Mouse (Mus musculus) common myeloid progenitor, adult 5-6 weeks (primary cell): ENCODE results near the gene Fsd1. TPM values are rescaled to one million over a fixed set of nuclear protein-coding genes. Genes with fewer than 3 reads are reported as not detected.

ENCODE experiments used
- ATAC-seq: replicated peaks from 2 replicates; pipeline ENCODE4 v1.8.0; 2016; ENCODE audit warnings: low read depth, mild to moderate bottlenecking, moderate TSS enrichment, inconsistent platforms; ENCODE audit not compliant: poor library complexity, severe bottlenecking
- total RNA-seq: library from RNA; stranded (forward); fragments of 200-1000, 187-1606 nt; gene quantifications from 2 replicates; pipeline ENCODE4 v1.2.3, GENCODE M21; 2017

Gene Fsd1
- total RNA-seq, 1 experiment from 2014 or later, result not detected

DNA sequence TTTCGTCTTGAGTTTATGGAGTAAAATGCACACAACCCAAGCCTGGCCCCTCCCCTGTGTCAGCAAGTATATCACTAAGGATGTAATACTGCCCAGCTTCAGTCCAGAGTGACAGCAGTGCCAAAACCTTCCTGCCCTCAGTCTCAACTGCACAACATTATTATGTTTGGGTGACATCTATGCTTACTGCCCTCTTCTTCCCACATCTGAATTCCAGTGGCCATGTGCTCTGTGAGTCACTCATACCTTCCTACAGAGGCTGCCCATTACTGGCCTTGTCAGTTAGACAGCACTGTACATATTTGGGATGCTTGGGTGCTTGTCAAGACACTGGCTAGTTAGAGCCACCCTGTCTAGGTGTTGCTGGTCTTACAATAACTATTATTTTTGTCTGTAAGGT, 40.0 kb downstream of the Fsd1 start:
- no peak for ATAC-seq

DNA sequence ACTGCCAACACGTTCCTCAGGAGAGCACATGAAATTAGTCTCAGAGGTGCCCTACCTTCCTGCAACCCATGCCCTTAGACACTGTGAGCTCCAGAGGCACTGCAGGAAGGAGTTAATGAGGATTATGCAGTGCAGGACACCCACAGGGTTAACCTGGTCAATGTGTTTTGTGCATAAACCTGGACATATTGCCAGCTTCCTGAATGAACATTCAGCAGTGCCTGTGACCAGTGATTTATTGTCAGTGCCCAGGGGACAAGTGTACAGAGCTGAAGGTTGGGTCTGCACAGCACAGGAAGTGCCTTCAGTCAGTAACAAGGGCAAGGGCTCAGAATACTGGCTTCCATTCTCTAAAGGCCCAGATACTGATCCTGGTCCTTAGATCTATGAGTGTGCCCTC, 40.6 kb downstream of the Fsd1 start:
- no peak for ATAC-seq

DNA sequence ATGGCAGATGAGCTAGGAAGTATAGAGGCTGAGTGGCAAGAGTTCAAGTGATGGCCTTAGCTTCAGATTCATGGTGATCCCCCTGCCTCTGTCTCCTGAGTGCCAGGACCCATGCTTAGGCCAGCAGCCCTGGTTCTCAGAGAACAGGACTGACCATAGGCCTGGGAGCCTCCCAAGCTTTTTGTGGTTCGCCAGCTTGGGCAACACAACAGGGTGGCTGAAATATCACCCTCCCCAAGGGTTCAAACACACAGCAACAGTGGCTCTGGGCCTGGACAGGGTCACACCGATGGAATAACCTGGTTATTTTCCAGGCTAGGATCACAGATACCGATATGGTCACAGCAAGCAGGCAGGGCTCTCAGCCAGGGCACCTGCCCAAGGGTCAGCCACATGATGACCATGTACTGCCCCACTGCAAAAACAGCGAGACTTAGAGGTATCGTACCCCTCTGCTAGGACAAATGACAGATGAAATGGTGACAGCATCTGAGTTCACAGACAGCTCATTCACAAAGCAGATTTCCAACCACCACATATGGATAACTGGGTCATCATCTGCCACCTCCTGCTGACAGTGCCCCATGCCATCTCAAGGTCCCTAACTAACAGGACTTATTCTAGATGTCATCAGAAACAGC, 41.6 kb downstream of the Fsd1 start:
- ATAC-seq, result no peak

DNA sequence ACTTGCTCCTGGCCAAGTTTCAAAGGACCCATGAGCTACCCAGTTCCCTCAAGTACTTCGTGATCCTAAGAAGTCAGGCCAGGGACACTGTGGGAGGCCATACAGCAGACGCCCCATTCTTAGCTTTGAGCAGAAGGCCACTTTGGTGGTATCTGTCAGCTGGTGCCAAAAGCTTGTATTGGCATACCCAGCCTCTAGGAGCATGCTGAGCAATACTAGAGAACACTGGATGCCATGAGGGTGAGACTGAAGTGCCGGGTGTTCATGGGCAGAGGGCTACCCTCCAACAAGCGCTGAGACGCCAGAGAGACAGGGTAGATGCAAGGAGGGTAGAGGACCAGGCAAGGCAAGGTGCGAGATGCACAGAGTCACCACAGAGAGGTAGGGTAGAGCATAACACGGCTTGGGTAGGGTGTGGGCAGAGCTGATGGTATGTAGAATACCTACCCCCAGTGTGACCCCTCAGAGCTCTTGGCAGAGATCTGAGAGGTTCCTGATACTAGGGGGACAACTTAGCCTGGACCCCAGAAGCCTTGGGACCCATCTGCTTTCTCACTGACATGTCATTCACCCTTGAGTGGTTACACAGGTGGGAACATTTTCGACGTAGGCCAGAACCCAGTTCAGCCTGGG, 44.0 kb downstream of the Fsd1 start:
- no peak for ATAC-seq

- peak; percentile 88 for ATAC-seq
Observed at GRCm38 (mm10) chr17:56030919-56031318, 44.6 kb downstream of the Fsd1 start.

DNA sequence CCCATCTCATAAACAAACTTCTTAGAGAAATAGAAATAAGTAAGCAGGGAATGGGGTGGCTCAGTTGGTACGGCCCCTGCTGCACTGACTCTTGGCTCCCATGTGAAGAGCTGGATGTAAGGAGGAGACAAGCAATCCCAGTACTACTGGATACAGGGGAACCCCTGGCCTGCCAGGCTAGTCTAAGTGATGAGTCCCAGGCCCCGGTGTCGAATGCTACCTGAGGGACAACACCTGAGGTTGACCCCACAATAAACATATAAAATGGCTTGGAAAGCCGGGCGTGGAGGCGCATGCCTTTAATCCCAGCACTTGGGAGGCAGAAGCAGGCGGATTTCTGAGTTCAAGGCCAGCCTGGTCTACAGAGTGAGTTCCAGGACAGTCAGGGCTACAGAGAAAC, 45.1 kb downstream of the Fsd1 start:
- no peak for ATAC-seq

DNA sequence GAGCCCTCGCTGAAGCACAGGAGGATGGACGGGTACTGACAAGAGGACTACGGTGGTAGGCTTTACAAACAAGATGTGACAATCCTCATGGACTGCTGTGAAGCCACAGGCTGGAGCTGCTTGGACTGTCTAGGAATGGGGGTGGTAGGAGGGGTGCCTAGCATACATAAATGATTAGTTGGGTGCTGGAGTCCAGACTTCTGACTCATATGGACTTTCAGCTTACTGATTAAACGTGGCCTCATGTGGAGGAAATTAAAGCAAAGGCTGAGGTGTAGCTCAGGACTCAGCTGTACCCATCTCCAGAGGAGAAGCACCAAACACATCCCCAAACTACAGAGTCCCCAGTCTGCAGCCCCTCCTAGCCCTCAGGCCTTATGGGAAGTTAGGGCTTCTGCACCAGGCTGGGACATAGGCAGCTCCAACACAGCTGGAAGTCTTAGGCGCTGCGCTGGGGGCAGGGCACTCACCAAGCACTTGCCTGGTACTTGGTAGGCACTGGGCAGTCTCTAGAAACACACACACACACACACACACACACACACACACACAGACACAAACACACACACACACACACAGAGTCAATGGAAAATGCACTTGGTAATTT, 45.9 kb downstream of the Fsd1 start:
- ATAC-seq, result no peak

DNA sequence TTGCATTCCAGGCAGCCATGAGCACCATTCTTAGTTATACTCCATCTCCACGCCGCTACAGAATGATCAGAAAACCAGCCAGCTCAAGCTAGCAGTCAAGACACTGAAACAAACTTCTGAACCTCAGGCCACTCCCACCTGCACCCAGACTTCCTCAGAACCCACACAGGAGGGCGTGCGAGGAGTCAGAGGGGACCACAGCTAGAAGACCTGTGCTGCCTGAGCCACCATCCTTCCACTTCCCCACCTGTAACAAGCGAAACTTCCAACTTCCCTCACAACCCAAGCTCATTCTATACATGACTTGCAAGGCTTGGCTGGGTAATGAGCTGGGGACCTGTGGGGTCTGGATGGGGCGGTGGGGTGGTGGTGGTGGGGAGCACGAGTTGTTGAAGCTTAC, 46.5 kb downstream of the Fsd1 start:
- ATAC-seq, result peak; percentile 19; the same call in 1 of the 2 replicates

DNA sequence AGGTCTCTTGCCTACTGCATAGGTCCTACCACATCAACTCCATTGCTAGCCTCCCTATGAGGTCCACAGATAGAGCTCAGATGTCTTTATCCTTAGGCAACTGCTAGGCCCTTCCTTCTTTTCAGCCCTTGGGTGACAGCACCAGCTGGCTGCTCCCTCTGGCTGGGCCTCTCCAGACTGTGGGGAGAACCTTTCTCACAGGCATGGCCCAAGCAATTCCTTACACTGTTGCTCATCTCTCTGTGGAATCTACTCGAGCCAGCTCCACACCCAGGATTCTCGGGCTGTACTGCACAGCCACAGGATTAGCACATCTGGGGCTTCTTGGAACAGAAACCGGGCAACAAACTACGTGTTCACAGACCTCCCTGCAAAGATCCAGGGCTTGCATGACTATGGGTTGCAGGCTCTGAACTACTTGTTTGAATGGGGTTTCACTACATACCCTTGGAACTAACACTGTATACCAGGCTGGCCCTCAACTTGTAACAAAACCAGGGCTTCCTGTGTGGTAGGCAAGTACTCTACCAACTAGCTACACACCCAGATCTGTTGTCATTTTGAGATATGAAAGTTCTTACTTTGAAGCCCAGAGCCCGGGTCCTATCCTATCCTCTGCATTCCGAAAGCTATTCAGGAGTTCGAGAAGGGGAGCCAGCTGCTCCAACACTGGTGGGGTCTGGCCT, 47.9 kb downstream of the Fsd1 start:
- no peak for ATAC-seq

GRCm38 (mm10) chr17:56034726-56035100, 48.4 kb downstream of the Fsd1 start:
- ATAC-seq, result no peak

DNA sequence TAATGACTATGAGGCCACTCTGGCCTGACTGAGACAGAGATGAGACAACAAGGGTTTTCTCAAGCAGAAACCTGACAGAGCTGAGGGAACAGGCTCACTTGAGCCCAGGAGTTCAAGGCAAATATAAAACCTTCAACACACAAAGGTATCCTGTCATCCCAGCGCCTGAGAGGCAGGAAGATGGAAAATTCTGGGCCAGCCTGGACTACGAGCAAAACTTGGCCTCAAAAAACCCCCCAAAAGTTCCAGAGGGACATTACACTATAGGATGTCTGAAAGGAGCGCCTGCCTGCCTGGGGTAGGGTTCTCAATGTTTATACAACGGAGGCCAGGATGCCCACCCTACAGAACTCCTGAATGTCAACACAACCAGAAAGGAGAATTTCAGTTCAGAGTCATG, 48.9 kb downstream of the Fsd1 start:
- ATAC-seq, result no peak

GRCm38 (mm10) chr17:56036176-56036900, 50.0 kb downstream of the Fsd1 start, which contains the start of gene Sh3gl1:
Gene Sh3gl1 (minus strand): TSS chr17:56036635.
- ATAC-seq, result peak; percentile 78

GRCm38 (mm10) chr17:56036901-56037287, 50.6 kb downstream of the Fsd1 start:
- no peak for ATAC-seq

- no peak for ATAC-seq
Observed at GRCm38 (mm10) chr17:56038583-56039261, 52.4 kb downstream of the Fsd1 start.

- ATAC-seq, result no peak
Observed at GRCm38 (mm10) chr17:56039345-56039744, 53.0 kb downstream of the Fsd1 start.

DNA sequence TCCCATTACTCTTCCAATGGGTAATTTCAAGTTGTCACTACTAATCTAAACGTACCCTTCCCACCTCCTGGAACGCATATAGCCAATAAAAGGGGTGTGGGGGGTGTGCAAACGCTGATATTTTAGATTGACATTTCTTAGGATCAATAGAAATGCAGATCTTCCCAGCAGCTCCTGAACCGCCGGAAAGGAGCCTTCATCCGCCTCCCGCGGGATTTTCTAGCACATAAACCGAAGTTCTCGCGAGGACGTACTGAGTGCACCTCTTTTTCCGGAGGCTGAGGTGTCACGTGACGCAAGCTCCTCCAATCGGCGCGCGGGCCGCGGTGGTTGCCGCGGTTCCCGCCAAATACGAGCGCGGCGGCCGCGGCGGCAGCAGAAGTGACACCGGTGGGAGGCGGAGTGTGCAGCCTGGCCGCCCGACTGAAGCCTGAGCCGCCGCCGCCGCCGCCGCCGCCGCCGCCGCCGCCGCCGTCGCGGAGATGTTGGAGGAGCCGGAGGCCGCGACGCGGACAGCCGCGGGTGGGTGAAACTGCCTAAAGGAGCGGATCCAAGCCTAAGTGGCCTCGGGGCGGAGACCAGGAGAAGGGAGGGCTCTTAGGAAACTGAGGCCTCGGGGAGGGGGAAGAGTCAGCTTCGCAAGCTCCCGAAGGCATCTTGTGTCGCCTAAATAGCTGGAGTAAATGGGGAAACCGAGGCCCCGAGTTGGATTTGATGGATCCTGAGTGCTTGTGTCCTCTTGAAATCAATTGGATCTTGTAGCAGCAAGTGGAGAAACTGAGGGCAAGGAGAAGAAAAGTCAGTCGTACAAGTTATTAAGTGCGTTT, 53.9 kb downstream of the Fsd1 start, which contains the start of gene Chaf1a:
TSS of gene Chaf1a (plus strand) at position 410 of the 827 bp plus-strand sequence.
- peak; percentile 72 for ATAC-seq

GRCm38 (mm10) chr17:56040857-56041163, 54.5 kb downstream of the Fsd1 start:
- no peak for ATAC-seq
